Mouse (Mus musculus) spleen, adult 2 months (tissue): ENCODE results near the gene Dip2b. TPM values are rescaled to one million over a fixed set of nuclear protein-coding genes. Genes with fewer than 3 reads are reported as not detected.

ENCODE experiments used
- DNase-seq, 2 experiments: peaks; one replicate each; pipeline versions ENCODE4 v3.0.0 to v3.0.0-alpha.2; 2012 to 2021; ENCODE audit warnings: low spot score in 2 of 2, low read depth in 1 of 2
- H3K27ac ChIP-seq: fragments of 200-500 bp; 2 replicates; pipeline ENCODE4 v1.5.1; 2012; ENCODE audit warnings: low read length, inconsistent platforms; ENCODE audit not compliant: insufficient read depth
- H3K27me3 ChIP-seq: fragments of 200-500 bp; 2 replicates; pipeline ENCODE4 v1.6.1; 2012; ENCODE audit warnings: mild to moderate bottlenecking, moderate library complexity, low read length, inconsistent platforms; ENCODE audit not compliant: control insufficient read depth, insufficient read depth
- H3K36me3 ChIP-seq: fragments of 200-500 bp; 2 replicates; pipeline ENCODE4 v1.6.1; 2012; ENCODE audit warnings: mild to moderate bottlenecking, low read length, inconsistent platforms; ENCODE audit not compliant: control insufficient read depth, insufficient read depth
- H3K4me1 ChIP-seq: fragments of 200-500 bp; 2 replicates; pipeline ENCODE4 v1.6.1; 2011; ENCODE audit warnings: inconsistent platforms; ENCODE audit not compliant: control insufficient read depth, insufficient read depth, insufficient read length
- H3K4me3 ChIP-seq: fragments of 200-500 bp; 2 replicates; pipeline ENCODE4 v1.5.1; 2011; ENCODE audit warnings: mild to moderate bottlenecking, inconsistent platforms; ENCODE audit not compliant: insufficient read depth, insufficient read length; ENCODE audit errors: extremely low read depth
- CTCF ChIP-seq: fragments of 200-500 bp; IDR thresholded peaks from 2 replicates; pipeline ENCODE4 v1.5.1; 2011; ENCODE audit warnings: mild to moderate bottlenecking, inconsistent platforms; ENCODE audit not compliant: insufficient read depth, insufficient read length, insufficient replicate concordance; ENCODE audit errors: extremely low read depth
- POLR2A ChIP-seq: fragments of 200-500 bp; IDR thresholded peaks from 2 replicates; pipeline ENCODE4 v1.6.1; 2011; ENCODE audit warnings: low read depth, low read length, inconsistent platforms
- WGBS: fragments of 180-500 bp; shearing (Covaris S2); methylation state at CpG from one replicate; pipeline ENCODE4 v1.1.7; 2018; 5-methylcytosine and 5-hydroxymethylcytosine counted together
- polyA plus RNA-seq: library from polyadenylated mRNA; depleted of rRNA; stranded (reverse); fragments of >200 nt; gene quantifications from 2 replicates; pipeline ENCODE4 v1.2.3, GENCODE M21; 2012

Dip2b gene
- polyA plus RNA-seq, 1 experiment, result 12.2 TPM

DNA sequence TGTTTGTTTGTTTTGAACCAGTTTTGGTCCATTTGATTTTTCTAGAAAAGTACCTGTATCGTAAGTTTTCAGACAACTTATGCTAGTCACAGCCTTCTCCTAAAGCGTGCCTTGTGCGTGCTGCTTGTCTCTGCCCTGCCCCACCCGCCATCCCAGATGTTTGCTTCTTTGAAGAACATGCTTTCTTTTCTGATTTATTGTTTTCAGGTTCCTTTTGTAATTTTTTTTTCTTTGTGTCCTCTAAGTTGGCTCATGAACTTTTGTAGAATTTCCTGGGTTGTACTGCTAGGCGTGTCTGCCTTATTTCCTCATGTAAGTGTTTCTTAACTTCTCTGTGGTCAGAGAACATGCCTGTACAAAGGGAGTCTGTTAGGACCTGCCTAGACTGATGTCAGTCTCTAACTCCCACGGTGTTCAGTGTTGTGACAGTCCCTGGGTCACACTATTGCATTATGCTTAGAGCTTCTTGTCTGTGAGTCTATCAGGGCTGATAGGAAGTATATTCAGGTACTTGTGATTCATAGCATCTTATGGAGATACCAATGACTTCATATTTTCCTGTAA lies 80.8 kb downstream of the Dip2b start:
- no peak for DNase-seq

DNA sequence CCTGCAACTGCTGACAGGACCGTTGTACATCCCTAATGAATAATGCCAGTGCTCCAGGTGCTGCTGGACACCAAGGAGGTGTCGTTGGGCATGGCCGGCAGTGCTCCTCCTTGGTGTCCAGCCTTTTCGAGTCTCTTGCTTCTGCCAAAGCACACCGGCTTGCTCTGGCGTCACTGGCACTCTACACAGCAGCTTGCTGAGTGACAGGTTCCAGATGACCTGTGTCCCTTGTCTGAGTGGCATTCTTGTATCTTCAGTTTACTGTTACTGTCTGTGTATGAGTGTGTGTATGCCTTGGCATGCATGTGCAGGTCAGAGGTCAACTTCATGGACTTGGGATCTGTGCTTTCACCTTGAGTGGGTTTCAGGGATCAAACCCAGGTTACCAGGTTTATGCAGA lies 83.0 kb downstream of the Dip2b start:
- Histone ChIP-seq H3K27me3 (no peaks in the 10 kb centered on the region), H3K4me1 (peaks cover 14% of the 10 kb centered on the region; the same call in 1 of the 2 replicates), H3K36me3 (peaks cover 3% of the 10 kb centered on the region), H3K4me3 (no peak overlapping the region), H3K27ac (no peak overlapping the region)
- no peak for DNase-seq
- TF ChIP-seq CTCF (no peak), POLR2A (no peak)
- WGBS, result 94% methylated on average over 6 of the region's 6 CpGs

More for the DNA sequence above, 80.8 kb downstream of the Dip2b start:
- TF ChIP-seq CTCF (no peak), POLR2A (no peak)
- 61% methylated on average over 6 of the region's 6 CpGs for WGBS
- H3K4me1 ChIP-seq, result peaks cover 11% of the 10 kb centered on the region; the same call in 1 of the 2 replicates
- peaks cover 4% of the 10 kb centered on the region for H3K36me3 ChIP-seq
- no peak overlapping the region for H3K4me3 ChIP-seq
- H3K27me3 ChIP-seq, result no peaks in the 10 kb centered on the region
- H3K27ac ChIP-seq, result no peak overlapping the region

DNA sequence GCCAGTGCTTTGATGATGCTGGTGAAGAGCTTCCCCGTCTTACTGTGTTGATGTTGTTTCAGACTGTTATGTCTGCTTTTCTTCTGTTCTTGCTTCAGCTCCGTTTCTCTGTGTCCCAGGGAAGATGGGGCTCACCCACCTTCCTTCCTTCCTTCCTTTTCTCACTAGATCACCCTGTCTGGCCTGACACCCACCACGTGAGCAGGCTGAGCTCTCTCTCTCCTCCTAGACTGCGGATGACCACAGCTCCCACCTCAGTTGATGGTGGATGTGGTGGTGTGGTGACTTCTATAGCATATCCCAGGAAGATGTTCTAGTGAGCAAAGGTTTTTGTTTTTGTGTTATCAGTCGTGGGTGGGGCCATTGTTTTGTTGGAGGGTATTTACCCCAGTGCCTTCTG lies 85.4 kb downstream of the Dip2b start:
- Histone ChIP-seq H3K36me3 (no peaks in the 10 kb centered on the region), H3K27ac (peak overlapping the region; percentile 6), H3K4me1 (peaks cover 16% of the 10 kb centered on the region; the same call in 1 of the 2 replicates), H3K27me3 (no peaks in the 10 kb centered on the region), H3K4me3 (no peak overlapping the region)
- 27% methylated on average over 5 of the region's 5 CpGs for WGBS
- TF ChIP-seq CTCF, result no peak
- no peak for TF ChIP-seq POLR2A
- DNase-seq, result no peak

DNA sequence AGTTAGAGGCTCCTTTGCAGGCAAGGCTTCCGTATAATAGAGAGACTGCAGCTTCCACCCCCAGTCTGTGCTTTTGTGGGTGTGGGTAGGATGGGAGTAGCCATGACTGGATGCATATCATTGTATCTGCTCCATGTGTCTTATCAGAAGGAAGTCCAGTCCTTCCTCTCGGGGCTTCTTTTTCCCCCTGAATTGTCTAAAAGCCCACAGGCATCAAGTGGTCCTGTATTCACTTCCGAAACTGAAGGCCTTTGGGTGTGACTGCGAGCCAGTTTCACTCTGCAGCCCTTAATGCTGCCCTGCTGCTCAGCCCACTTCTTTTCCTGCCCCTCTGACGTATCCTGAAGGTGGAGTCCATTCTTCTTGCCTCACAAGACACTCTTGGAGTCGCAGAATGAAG lies 86.8 kb downstream of the Dip2b start:
- TF ChIP-seq CTCF (no peak), POLR2A (no peak)
- H3K27me3 ChIP-seq, result no peaks in the 10 kb centered on the region
- 81% methylated on average over 6 of the region's 6 CpGs for WGBS
- no peak overlapping the region for H3K27ac ChIP-seq
- peaks cover 16% of the 10 kb centered on the region; the same call in 1 of the 2 replicates for H3K4me1 ChIP-seq
- no peak for DNase-seq
- no peak overlapping the region for H3K4me3 ChIP-seq
- no peaks in the 10 kb centered on the region for H3K36me3 ChIP-seq

DNA sequence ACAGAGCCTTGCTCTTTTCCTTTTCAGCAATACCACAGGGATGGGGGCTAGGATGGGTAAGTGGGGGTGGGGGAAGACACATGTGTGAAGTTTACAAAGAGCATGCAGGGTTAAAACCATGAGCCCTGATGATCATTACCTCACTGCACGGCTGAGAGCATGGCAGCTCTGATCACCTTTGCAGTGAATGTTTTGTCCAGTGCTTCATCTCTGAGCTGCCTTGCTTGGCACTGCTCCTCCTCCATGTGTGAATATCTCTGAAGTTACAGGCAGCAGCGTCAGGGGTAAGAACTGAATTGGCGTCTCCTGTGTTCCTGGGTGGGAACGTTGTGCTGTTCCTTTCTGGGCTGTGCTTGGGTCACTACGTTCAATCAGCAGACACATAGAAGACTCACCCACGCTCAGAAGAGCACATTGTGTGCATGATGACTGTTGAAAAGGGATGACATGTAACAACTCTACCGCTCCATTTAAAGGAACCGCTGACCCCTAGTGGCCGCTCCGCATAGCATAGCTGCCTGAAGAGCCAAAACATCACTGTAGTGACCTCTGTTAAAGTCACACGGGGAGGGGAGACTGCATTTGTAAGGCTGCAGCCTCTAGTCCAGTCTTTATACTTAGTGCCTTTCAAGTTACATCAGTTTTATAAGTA lies 88.1 kb downstream of the Dip2b start:
- WGBS, result 16% methylated on average over 11 of the region's 11 CpGs
- peaks cover 16% of the 10 kb centered on the region; the same call in 1 of the 2 replicates for H3K4me1 ChIP-seq
- H3K27me3 ChIP-seq, result no peaks in the 10 kb centered on the region
- H3K4me3 ChIP-seq, result no peak overlapping the region
- DNase-seq, result peak; percentile 56 to 86
- TF ChIP-seq POLR2A (no peak), CTCF (peak; percentile 65; the same call in 1 of the 2 replicates)
- no peaks in the 10 kb centered on the region for H3K36me3 ChIP-seq
- no peak overlapping the region for H3K27ac ChIP-seq

DNA sequence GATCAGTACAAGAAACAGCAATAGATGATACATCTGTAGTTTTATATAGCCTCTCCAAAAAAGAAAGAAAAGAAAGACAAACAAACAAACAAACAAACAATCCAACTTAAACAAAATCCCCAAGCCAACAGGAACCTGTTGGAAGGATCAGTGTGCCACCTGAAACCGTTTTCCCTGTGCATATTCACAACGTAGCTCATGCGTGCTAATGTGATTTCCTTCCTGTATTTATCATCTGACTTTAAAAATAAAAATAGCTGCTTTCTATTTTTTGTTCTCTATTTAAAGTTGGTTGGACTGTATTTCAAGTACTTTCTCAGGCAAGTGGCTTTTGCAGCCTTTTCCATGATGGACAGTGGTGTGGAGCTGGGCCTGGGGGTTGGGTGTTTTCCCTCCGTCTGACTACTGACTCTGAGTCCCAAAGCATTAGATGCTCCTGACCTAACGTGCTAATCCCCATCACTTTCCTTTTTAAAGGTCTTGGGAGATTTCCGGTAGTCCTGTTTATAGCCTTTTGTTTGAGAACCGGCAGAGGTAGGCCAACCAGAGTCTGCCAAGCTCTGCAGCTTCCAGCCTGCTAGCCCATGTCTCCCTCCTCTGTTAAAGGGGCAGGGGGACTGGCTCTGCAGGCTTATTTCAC lies 90.8 kb downstream of the Dip2b start:
- no peaks in the 10 kb centered on the region for H3K27me3 ChIP-seq
- H3K36me3 ChIP-seq, result peaks cover 6% of the 10 kb centered on the region; the same call in 1 of the 2 replicates
- H3K4me3 ChIP-seq, result no peak overlapping the region
- no peak for TF ChIP-seq POLR2A
- no peak for TF ChIP-seq CTCF
- H3K4me1 ChIP-seq, result peaks cover 5% of the 10 kb centered on the region; the same call in 1 of the 2 replicates
- WGBS, result 38% methylated on average over 7 of the region's 7 CpGs
- DNase-seq, result no peak
- peak overlapping the region; percentile 57 for H3K27ac ChIP-seq
